Mouse (Mus musculus): Measurements from ENCODE around the gene Faah. TPM values are rescaled to one million over a fixed set of nuclear protein-coding genes. Genes with fewer than 3 reads are reported as not detected.

The Faah gene
- polyA plus RNA-seq, 1 experiment from 2014 or later: 0.35 TPM

DNA sequence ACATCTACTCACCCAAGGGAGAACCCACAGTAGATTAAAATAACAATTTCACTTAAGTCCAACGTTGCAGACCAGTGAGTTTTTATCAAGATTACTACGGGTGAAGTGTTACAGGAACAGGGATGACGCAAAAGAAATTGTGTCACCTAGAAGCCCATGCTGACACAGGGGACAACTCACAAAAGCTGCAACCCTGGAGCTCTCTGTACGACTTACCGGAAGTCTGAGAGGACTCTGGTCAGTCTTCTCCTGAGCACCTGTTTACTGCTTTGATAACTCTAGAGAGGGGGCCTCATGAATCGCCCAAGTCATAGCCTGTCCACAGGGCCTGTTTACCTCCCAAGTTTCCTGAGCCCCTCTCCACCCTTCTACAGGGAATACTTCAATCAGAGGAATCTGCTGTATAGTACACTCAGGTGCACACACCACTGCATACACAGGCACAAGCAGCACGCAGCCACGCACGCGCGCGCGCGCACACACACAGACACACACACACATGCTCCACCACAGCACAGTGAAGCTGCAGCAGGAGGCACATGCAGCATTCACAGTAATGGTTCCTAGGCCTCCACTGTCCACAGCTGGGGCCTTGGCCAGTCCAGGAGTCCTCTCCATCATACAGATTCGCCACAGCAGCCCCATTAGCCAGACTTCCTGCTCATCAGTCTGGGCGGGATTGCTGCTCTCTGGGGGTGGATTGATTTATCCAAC lies 22.9 kb downstream of the Faah start:
- no peaks in the 10 kb centered on the region for H3K27me3 ChIP-seq (ENCODE audit: control insufficient read depth, insufficient read depth, low read length)
- no peak overlapping the region for H3K9ac ChIP-seq (ENCODE audit: low read length)
- WGBS: 89% methylated on average over 16 of the region's 16 CpGs
- no peaks in the 10 kb centered on the region for H3K36me3 ChIP-seq (ENCODE audit: control insufficient read depth, insufficient read depth, low read length)
- H3K4me1 ChIP-seq (ENCODE audit: control insufficient read depth, insufficient read depth, low read length): no peaks in the 10 kb centered on the region
- ATAC-seq (ENCODE audit: insufficient number of reproducible peaks, low FRiP score, low TSS enrichment, low read depth) (no peak), DNase-seq (ENCODE audit: low spot score) (no peak)
- no peak overlapping the region for H3K27ac ChIP-seq (replicated peaks; ENCODE audit: low read depth, low read length)
- no peaks in the 10 kb centered on the region; the same call in 1 of the 2 replicates for H3K9me3 ChIP-seq (ENCODE audit: control insufficient read depth, low read length)
- H3K4me2 ChIP-seq (ENCODE audit: low read depth, severe bottlenecking): no peak overlapping the region
- no peak overlapping the region for H3K4me3 ChIP-seq (ENCODE audit: low read depth, low read length)

DNA sequence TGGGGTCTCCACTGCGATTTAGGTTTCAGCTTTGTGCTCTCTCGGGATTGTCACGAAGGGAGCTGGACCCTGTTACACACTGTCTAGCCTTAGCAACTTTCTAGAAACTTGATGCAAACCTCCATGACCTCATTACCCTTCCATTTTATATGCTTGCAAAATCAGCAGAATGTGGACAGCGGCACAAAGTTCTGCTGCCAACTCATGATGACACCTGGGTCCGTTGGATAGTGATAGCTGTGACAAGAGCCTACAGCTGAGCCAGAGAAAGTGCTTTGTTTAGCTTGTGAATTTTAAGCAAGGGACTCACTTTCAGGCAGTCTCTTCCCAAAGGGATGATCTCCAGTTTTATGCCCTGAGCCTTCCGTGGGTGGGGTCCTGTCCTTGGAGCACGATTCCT lies 28.3 kb downstream of the Faah start:
- Histone ChIP-seq H3K4me3 (ENCODE audit: low read depth, low read length) (no peak overlapping the region), H3K36me3 (ENCODE audit: control insufficient read depth, insufficient read depth, low read length) (no peaks in the 10 kb centered on the region), H3K4me1 (ENCODE audit: control insufficient read depth, insufficient read depth, low read length) (no peaks in the 10 kb centered on the region), H3K4me2 (ENCODE audit: low read depth, severe bottlenecking) (no peak overlapping the region), H3K9me3 (ENCODE audit: control insufficient read depth, low read length) (no peaks in the 10 kb centered on the region; the same call in 1 of the 2 replicates), H3K27ac (replicated peaks; ENCODE audit: low read depth, low read length) (no peak overlapping the region), H3K9ac (ENCODE audit: low read length) (no peak overlapping the region), H3K27me3 (ENCODE audit: control insufficient read depth, insufficient read depth, low read length) (no peaks in the 10 kb centered on the region)
- DNase-seq (ENCODE audit: low spot score) (no peak), ATAC-seq (ENCODE audit: insufficient number of reproducible peaks, low FRiP score, low TSS enrichment, low read depth) (no peak)
- 76% methylated on average over 7 of the region's 7 CpGs for WGBS

DNA sequence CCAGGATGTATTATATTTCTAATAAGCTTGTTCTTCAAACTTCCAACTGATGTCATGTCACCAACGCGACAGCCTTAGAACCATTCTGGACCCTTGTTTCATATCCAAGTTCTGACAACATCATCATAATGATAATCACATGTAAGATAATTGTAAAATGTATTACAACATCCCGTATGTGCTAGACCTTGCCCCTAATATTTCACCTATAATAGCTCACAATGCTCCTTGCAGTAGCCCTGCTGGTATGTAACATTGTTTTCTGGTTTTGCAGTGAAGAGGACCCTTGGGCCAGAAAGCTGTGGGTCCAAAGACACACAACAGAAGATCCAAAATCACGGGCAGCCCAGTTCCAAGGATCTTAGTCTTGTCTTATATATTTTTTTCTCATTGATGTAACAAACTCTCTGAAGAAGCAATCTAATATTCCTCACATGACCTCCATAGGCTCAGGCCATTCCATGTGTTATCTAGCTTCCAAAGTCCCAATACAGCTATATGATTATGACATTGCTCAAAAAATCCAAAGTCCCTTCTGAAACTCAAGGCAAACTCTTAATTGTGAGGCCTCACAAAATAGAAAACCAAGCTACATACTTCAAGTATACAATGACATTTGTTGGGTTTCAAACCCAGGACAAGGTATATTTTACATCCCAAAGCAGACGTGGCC lies 29.7 kb downstream of the Faah start:
- no peak for ATAC-seq (ENCODE audit: insufficient number of reproducible peaks, low FRiP score, low TSS enrichment, low read depth)
- H3K27ac ChIP-seq (replicated peaks; ENCODE audit: low read depth, low read length): no peak overlapping the region
- no peaks in the 10 kb centered on the region; the same call in 1 of the 2 replicates for H3K9me3 ChIP-seq (ENCODE audit: control insufficient read depth, low read length)
- DNase-seq (ENCODE audit: low spot score): no peak
- no peak overlapping the region for H3K9ac ChIP-seq (ENCODE audit: low read length)
- no peaks in the 10 kb centered on the region for H3K4me1 ChIP-seq (ENCODE audit: control insufficient read depth, insufficient read depth, low read length)
- H3K36me3 ChIP-seq (ENCODE audit: control insufficient read depth, insufficient read depth, low read length): no peaks in the 10 kb centered on the region
- no peaks in the 10 kb centered on the region for H3K27me3 ChIP-seq (ENCODE audit: control insufficient read depth, insufficient read depth, low read length)
- 81% methylated on average over 5 of the region's 5 CpGs for WGBS
- H3K4me3 ChIP-seq (ENCODE audit: low read depth, low read length): no peak overlapping the region
- no peak overlapping the region for H3K4me2 ChIP-seq (ENCODE audit: low read depth, severe bottlenecking)

DNA sequence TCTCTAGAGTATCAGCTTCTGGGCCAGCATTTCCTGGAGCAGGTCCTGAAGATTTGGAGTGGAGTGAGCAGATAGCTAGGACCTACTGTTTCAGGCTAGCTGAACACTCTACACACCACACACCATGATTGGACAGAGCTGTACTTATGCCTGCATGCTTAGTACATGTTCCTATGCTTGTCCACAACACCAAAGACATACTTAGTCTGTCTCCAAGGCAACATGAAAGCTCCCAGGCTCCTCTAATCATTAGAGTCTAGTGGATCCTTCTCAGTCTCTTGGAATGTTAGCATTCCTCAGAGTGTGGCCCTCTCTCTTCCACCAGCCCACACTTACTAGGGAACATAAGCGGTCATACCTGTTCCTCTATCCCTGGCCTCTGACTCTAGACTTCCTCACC lies 30.3 kb downstream of the Faah start:
- H3K4me3 ChIP-seq (ENCODE audit: low read depth, low read length): no peak overlapping the region
- ATAC-seq (ENCODE audit: insufficient number of reproducible peaks, low FRiP score, low TSS enrichment, low read depth) (no peak), DNase-seq (ENCODE audit: low spot score) (no peak)
- no peaks in the 10 kb centered on the region; the same call in 1 of the 2 replicates for H3K9me3 ChIP-seq (ENCODE audit: control insufficient read depth, low read length)
- no peaks in the 10 kb centered on the region for H3K4me1 ChIP-seq (ENCODE audit: control insufficient read depth, insufficient read depth, low read length)
- no peak overlapping the region for H3K27ac ChIP-seq (replicated peaks; ENCODE audit: low read depth, low read length)
- no peaks in the 10 kb centered on the region for H3K27me3 ChIP-seq (ENCODE audit: control insufficient read depth, insufficient read depth, low read length)
- no peak overlapping the region for H3K4me2 ChIP-seq (ENCODE audit: low read depth, severe bottlenecking)
- H3K36me3 ChIP-seq (ENCODE audit: control insufficient read depth, insufficient read depth, low read length): no peaks in the 10 kb centered on the region
- no peak overlapping the region for H3K9ac ChIP-seq (ENCODE audit: low read length)
- WGBS: 83% methylated on average over 1 of the region's 1 CpGs

DNA sequence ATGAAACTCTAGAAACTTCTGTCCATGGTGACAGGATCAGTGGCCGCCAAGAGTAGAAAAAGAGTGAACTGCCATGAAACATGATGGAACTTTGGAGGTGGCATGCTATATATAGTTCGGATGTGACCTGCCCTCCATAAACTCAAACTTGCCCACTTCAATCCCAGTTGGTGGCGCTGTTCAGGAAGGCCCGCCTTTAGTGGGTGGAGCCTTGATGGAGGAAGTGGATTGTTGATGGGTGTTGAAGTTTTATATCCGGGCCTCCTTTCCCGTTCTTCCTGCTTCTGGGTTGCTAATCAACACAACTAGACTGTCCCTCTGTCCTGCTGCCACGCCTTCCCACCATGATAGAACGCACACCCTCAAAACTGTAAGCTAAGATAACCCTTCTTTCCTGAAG lies 32.8 kb downstream of the Faah start:
- H3K4me3 ChIP-seq (ENCODE audit: low read depth, low read length): no peak overlapping the region
- no peaks in the 10 kb centered on the region for H3K9me3 ChIP-seq (ENCODE audit: control insufficient read depth, low read length)
- WGBS: 35% methylated on average over 8 of the region's 8 CpGs
- 0 out of 2 replicates have a peak, but pooled peaks cover 4% of the 10 kb centered on the region for H3K4me1 ChIP-seq (ENCODE audit: control insufficient read depth, insufficient read depth, low read length)
- ATAC-seq (ENCODE audit: insufficient number of reproducible peaks, low FRiP score, low TSS enrichment, low read depth) (no peak), DNase-seq (ENCODE audit: low spot score) (no peak)
- H3K36me3 ChIP-seq (ENCODE audit: control insufficient read depth, insufficient read depth, low read length): no peaks in the 10 kb centered on the region
- H3K4me2 ChIP-seq (ENCODE audit: low read depth, severe bottlenecking): no peak overlapping the region
- H3K27me3 ChIP-seq (ENCODE audit: control insufficient read depth, insufficient read depth, low read length): peaks cover 10% of the 10 kb centered on the region
- H3K27ac ChIP-seq (replicated peaks; ENCODE audit: low read depth, low read length): no peak overlapping the region
- no peak overlapping the region for H3K9ac ChIP-seq (ENCODE audit: low read length)

DNA sequence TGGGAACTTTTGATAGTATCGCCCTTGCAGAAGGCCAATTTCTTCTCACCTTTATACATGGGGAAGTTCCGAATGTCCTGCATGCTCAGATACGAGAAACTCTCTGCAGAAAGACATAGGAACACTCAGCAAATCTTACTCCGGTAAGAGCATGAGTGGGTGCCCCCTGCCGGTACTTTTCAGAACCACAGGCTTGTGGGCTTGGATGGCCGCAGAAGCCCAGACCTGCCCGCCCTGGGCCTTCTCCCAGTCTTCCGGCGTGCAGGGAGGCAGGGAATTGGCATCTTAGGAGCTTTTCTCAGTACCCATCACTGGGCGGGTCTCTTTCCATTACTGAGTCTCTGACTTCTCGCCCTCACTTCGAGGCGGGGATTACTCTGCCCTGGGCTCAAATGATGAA lies 33.6 kb downstream of the Faah start:
- Histone ChIP-seq H3K27ac (replicated peaks; ENCODE audit: low read depth, low read length) (no peak overlapping the region), H3K36me3 (ENCODE audit: control insufficient read depth, insufficient read depth, low read length) (no peaks in the 10 kb centered on the region), H3K27me3 (ENCODE audit: control insufficient read depth, insufficient read depth, low read length) (peaks cover 19% of the 10 kb centered on the region), H3K4me1 (ENCODE audit: control insufficient read depth, insufficient read depth, low read length) (0 out of 2 replicates have a peak, but pooled peaks cover 5% of the 10 kb centered on the region), H3K4me3 (ENCODE audit: low read depth, low read length) (no peak overlapping the region), H3K9me3 (ENCODE audit: control insufficient read depth, low read length) (no peaks in the 10 kb centered on the region), H3K9ac (ENCODE audit: low read length) (no peak overlapping the region), H3K4me2 (ENCODE audit: low read depth, severe bottlenecking) (no peak overlapping the region)
- ATAC-seq (ENCODE audit: insufficient number of reproducible peaks, low FRiP score, low TSS enrichment, low read depth) (no peak), DNase-seq (ENCODE audit: low spot score) (peak; percentile 96)
- WGBS: 3% methylated on average over 13 of the region's 13 CpGs

DNA sequence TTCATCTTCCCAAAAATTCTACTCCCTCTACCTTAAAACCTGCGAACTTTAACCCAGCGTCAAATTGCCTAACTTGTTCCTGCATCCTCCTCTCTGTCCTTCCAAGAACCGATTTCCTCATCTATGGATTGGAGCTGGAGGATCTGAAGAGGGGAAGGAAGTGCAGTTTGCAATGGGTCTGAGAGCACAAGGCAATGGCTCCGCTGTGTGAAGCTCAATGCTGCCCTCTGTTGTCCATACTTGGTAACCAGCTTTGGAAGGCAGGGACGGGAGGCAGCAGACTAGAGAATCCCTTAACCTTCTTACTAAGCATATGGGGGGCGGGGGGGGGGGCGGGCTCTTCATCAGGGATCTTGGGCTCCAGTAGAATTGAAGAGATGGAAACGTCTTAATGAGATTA lies 37.0 kb downstream of the Faah start:
- H3K36me3 ChIP-seq (ENCODE audit: control insufficient read depth, insufficient read depth, low read length): no peaks in the 10 kb centered on the region
- peaks cover 9% of the 10 kb centered on the region; the same call in 1 of the 2 replicates for H3K4me1 ChIP-seq (ENCODE audit: control insufficient read depth, insufficient read depth, low read length)
- peaks cover 53% of the 10 kb centered on the region for H3K27me3 ChIP-seq (ENCODE audit: control insufficient read depth, insufficient read depth, low read length)
- no peak overlapping the region for H3K4me3 ChIP-seq (ENCODE audit: low read depth, low read length)
- no peak overlapping the region for H3K27ac ChIP-seq (replicated peaks; ENCODE audit: low read depth, low read length)
- H3K9ac ChIP-seq (ENCODE audit: low read length): no peak overlapping the region
- WGBS: under 1% methylated on average over 8 of the region's 8 CpGs
- DNase-seq (ENCODE audit: low spot score): peak; percentile 87
- no peak for ATAC-seq (ENCODE audit: insufficient number of reproducible peaks, low FRiP score, low TSS enrichment, low read depth)
- no peaks in the 10 kb centered on the region for H3K9me3 ChIP-seq (ENCODE audit: control insufficient read depth, low read length)
- no peak overlapping the region for H3K4me2 ChIP-seq (ENCODE audit: low read depth, severe bottlenecking)

DNA sequence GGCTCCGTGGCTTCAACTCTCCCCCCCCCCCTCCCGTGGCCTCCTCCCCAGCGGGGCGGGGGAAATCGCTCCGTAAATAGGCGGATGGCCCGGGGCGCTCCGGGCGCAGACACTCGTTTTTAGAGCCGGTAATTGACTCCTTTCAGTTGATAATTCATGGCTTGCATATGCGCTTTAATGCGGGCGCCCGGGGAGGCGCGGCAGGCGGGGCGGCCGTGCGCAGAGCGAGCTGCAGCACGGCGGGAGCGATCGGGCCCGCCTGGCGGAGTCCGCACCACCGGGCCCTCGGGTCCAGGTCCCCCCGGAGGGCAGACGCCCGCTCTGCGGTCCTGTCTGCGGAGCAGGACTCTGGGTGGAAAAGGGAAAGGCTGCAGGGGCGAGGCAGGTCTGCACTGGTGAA lies 38.3 kb downstream of the Faah start:
- peaks cover 11% of the 10 kb centered on the region; the same call in 1 of the 2 replicates for H3K4me1 ChIP-seq (ENCODE audit: control insufficient read depth, insufficient read depth, low read length)
- 0% methylated on average over 35 of the region's 39 CpGs for WGBS
- H3K9me3 ChIP-seq (ENCODE audit: control insufficient read depth, low read length): no peaks in the 10 kb centered on the region
- H3K4me3 ChIP-seq (ENCODE audit: low read depth, low read length): peak overlapping the region; percentile 18
- H3K27ac ChIP-seq (replicated peaks; ENCODE audit: low read depth, low read length): no peak overlapping the region
- DNase-seq (ENCODE audit: low spot score): peak; percentile 47
- 0 out of 2 replicates have a peak overlapping the region, but pooled peaks have one; percentile 23 for H3K9ac ChIP-seq (ENCODE audit: low read length)
- H3K36me3 ChIP-seq (ENCODE audit: control insufficient read depth, insufficient read depth, low read length): no peaks in the 10 kb centered on the region
- ATAC-seq (ENCODE audit: insufficient number of reproducible peaks, low FRiP score, low TSS enrichment, low read depth): no peak
- peak overlapping the region; percentile 56 for H3K4me2 ChIP-seq (ENCODE audit: low read depth, severe bottlenecking)
- H3K27me3 ChIP-seq (ENCODE audit: control insufficient read depth, insufficient read depth, low read length): peaks cover 61% of the 10 kb centered on the region

All from limb, embryonic 11.5 days (tissue).